Mouse (Mus musculus): ENCODE results near the gene Gm44579. TPM values are rescaled to one million over a fixed set of nuclear protein-coding genes. Genes with fewer than 3 reads are reported as not detected.

The Gm44579 gene
- total and polyA plus RNA-seq, 2 experiments from 2014 or later = 0.11 TPM; not detected in 1

- DNase-seq (ENCODE audit: low spot score) = peak; percentile 97
- H3K4me2 ChIP-seq (ENCODE audit: low read depth, low read length, poor library complexity, severe bottlenecking) = peak overlapping the region; percentile 84
- H3K9me3 ChIP-seq (ENCODE audit: low read length) = no peaks in the 10 kb centered on the region
- peak overlapping the region; percentile 81 for H3K9ac ChIP-seq (replicated peaks; ENCODE audit: low read length, poor library complexity, severe bottlenecking)
- peak; percentile 91 for ATAC-seq (ENCODE audit: low FRiP score)
- no peaks in the 10 kb centered on the region for H3K36me3 ChIP-seq (ENCODE audit: insufficient read depth, low read length)
- H3K4me1 ChIP-seq (ENCODE audit: insufficient read depth, low read length) = 0 out of 2 replicates have a peak, but pooled peaks cover 11% of the 10 kb centered on the region
- H3K27ac ChIP-seq (ENCODE audit: low read depth, low read length) = peak overlapping the region; percentile 88
- 2% methylated on average over 69 of the region's 69 CpGs for WGBS
- peak overlapping the region; percentile 66 for H3K4me3 ChIP-seq (ENCODE audit: low read depth, low read length)
- H3K27me3 ChIP-seq (ENCODE audit: insufficient read depth, low read length) = no peaks in the 10 kb centered on the region
- TF ChIP-seq CTCF (IDR thresholded peaks at IDR 0.05) = no peak
These were observed 52.8 kb downstream of the Gm44579 start for GRCm38 (mm10) chr15:98167645-98168621.

DNA sequence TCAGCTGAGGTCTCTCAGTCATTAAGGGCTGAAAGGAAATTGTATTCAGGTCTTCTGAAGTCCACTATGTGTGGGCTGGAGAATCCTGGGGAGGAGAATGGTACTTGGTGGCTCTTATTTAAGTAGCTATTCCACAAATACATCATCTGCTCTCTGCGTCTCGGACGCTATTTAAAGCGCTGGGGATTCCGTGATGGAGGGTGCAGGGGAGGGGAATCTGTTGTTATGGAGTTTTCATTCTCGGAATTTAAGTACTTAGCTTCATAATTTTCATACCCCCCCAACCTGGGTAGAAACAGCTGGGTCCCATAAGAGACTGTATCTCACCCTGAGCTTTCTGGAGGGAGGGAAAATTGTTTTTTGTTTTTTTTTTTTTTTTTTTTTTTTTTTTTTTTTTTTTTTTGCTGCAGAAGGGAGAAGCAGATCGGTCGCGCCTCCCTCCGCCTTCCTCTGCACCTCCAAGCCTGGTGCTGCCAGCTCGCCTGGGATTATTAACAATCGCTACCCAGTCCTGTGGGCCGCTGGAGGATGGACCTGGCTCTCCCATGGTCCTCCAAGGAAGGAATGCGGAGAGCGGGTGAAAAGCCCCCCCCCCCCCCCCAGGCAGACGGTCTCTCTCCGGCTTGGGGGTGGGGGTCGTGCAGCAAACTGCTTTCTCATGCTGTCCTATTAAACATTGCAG, 53.7 kb downstream of the Gm44579 start, which contains the start of gene Ccdc184:
TSS of gene Ccdc184 (plus strand) at position 196 of the 682 bp plus-strand sequence.
- peak; percentile 35 for DNase-seq (ENCODE audit: low spot score)

DNA sequence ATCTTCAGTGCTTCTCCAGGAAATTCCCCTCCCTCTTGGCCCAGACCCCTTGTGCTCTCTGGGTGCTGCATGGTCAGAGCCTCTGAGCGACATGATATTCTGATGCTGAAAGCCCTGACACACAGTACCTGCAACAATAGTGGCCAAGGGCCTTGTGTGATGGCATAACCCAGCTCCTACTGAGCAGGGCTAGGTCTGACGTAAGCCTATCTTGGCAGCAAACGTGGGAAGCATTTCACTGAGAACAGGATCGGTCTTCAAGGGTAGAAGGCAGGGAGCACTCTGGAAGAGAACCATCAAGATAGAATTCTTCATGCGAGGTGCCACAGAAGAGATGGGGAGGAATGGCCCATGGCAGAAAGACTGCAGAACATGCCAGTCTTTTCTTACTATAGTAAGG, 55.3 kb downstream of the Gm44579 start, which contains the start of gene Asb8:
TSS of gene Asb8 (minus strand) at position 101 of the 400 bp plus-strand sequence.
- no peak for TF ChIP-seq CTCF (IDR thresholded peaks at IDR 0.05)
- H3K4me2 ChIP-seq (ENCODE audit: low read depth, low read length, poor library complexity, severe bottlenecking) = peak within 1 kb of the TSS; percentile 84; the same call in 1 of the 2 replicates
- no peak within 1 kb of the TSS for H3K9ac ChIP-seq (replicated peaks; ENCODE audit: low read length, poor library complexity, severe bottlenecking)
- 0 out of 2 replicates have a peak, but pooled peaks cover 4% of the 10 kb centered on the region for H3K4me1 ChIP-seq (ENCODE audit: insufficient read depth, low read length)
- 0 out of 2 replicates have a peak within 1 kb of the TSS, but pooled peaks have one; percentile 66 for H3K4me3 ChIP-seq (ENCODE audit: low read depth, low read length)
- WGBS = 91% methylated on average over 5 of the region's 5 CpGs
- H3K27me3 ChIP-seq (ENCODE audit: insufficient read depth, low read length) = no peaks in the 10 kb centered on the region
- no peaks in the 10 kb centered on the region for H3K9me3 ChIP-seq (ENCODE audit: low read length)
- no peak for DNase-seq (ENCODE audit: low spot score)
- ATAC-seq (ENCODE audit: low FRiP score) = no peak
- H3K36me3 ChIP-seq (ENCODE audit: insufficient read depth, low read length) = no peaks in the 10 kb centered on the region
- H3K27ac ChIP-seq (ENCODE audit: low read depth, low read length) = no peak within 1 kb of the TSS

More for the DNA sequence above, 53.7 kb downstream of the Gm44579 start, which contains the start of gene Ccdc184:
- 2% methylated on average over 17 of the region's 18 CpGs for WGBS
- Histone ChIP-seq H3K4me2 (ENCODE audit: low read depth, low read length, poor library complexity, severe bottlenecking) (peak within 1 kb of the TSS; percentile 84), H3K9me3 (ENCODE audit: low read length) (no peaks in the 10 kb centered on the region), H3K27ac (ENCODE audit: low read depth, low read length) (peak within 1 kb of the TSS; percentile 88), H3K9ac (replicated peaks; ENCODE audit: low read length, poor library complexity, severe bottlenecking) (peak within 1 kb of the TSS; percentile 81), H3K4me1 (ENCODE audit: insufficient read depth, low read length) (0 out of 2 replicates have a peak, but pooled peaks cover 11% of the 10 kb centered on the region), H3K4me3 (ENCODE audit: low read depth, low read length) (peak within 1 kb of the TSS; percentile 66), H3K36me3 (ENCODE audit: insufficient read depth, low read length) (no peaks in the 10 kb centered on the region), H3K27me3 (ENCODE audit: insufficient read depth, low read length) (no peaks in the 10 kb centered on the region)
- TF ChIP-seq CTCF (IDR thresholded peaks at IDR 0.05) = no peak
- ATAC-seq (ENCODE audit: low FRiP score) = peak; percentile 67

DNA sequence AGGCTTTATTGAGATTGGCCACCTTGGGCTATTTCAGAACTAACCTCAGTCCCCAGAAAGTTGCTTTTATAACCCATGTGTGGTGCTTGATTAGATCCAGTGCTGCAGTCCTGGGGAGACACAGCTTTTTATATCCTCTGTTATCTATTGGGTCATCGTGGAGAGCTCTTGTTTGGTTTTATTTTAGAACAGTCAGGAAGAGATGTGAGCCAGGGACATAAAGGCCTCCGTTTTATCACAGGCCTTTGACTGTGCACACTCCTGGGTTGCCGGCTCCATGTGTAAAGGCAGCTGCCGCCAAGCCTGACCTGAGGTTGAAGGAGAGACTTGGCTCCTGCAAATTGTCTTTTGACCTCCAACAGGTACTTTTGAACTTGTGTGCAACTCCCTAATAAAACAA, 58.2 kb downstream of the Gm44579 start:
- H3K4me1 ChIP-seq (ENCODE audit: insufficient read depth, low read length) = 0 out of 2 replicates have a peak, but pooled peaks cover 4% of the 10 kb centered on the region
- no peak overlapping the region for H3K27ac ChIP-seq (ENCODE audit: low read depth, low read length)
- no peaks in the 10 kb centered on the region for H3K27me3 ChIP-seq (ENCODE audit: insufficient read depth, low read length)
- no peaks in the 10 kb centered on the region for H3K9me3 ChIP-seq (ENCODE audit: low read length)
- no peak overlapping the region for H3K9ac ChIP-seq (replicated peaks; ENCODE audit: low read length, poor library complexity, severe bottlenecking)
- no peak overlapping the region for H3K4me3 ChIP-seq (ENCODE audit: low read depth, low read length)
- ATAC-seq (ENCODE audit: low FRiP score) (no peak), DNase-seq (ENCODE audit: low spot score) (no peak)
- H3K4me2 ChIP-seq (ENCODE audit: low read depth, low read length, poor library complexity, severe bottlenecking) = no peak overlapping the region
- 80% methylated on average over 4 of the region's 4 CpGs for WGBS
- H3K36me3 ChIP-seq (ENCODE audit: insufficient read depth, low read length) = no peaks in the 10 kb centered on the region
- no peak for TF ChIP-seq CTCF (IDR thresholded peaks at IDR 0.05)

GRCm38 (mm10) chr15:98161026-98161805, 59.6 kb downstream of the Gm44579 start:
- Histone ChIP-seq H3K27me3 (ENCODE audit: insufficient read depth, low read length) (no peaks in the 10 kb centered on the region), H3K4me3 (ENCODE audit: low read depth, low read length) (no peak overlapping the region), H3K4me1 (ENCODE audit: insufficient read depth, low read length) (no peaks in the 10 kb centered on the region), H3K9ac (replicated peaks; ENCODE audit: low read length, poor library complexity, severe bottlenecking) (no peak overlapping the region), H3K36me3 (ENCODE audit: insufficient read depth, low read length) (no peaks in the 10 kb centered on the region), H3K9me3 (ENCODE audit: low read length) (no peaks in the 10 kb centered on the region), H3K4me2 (ENCODE audit: low read depth, low read length, poor library complexity, severe bottlenecking) (no peak overlapping the region), H3K27ac (ENCODE audit: low read depth, low read length) (no peak overlapping the region)
- TF ChIP-seq CTCF (IDR thresholded peaks at IDR 0.05) = no peak
- DNase-seq (ENCODE audit: low spot score) (no peak), ATAC-seq (ENCODE audit: low FRiP score) (no peak)
- 54% methylated on average over 19 of the region's 19 CpGs for WGBS

Data from midbrain, postnatal 0 days (tissue).